Mouse (Mus musculus) thymus, adult 2 months (tissue): ENCODE measurements around the gene Hdlbp. TPM values are rescaled to one million over a fixed set of nuclear protein-coding genes. Genes with fewer than 3 reads are reported as not detected.
A peak's percentile ranks its signal among the peaks of the same experiment; 100 is the strongest.

Source experiments
- DNase-seq: peaks from one replicate; pipeline ENCODE4 v3.0.0; 2021
- H3K27ac ChIP-seq: fragments of 200-500 bp; 2 replicates; pipeline ENCODE4 v1.5.1; 2012; ENCODE audit warnings: low read length, control low read depth; ENCODE audit not compliant: control insufficient read depth, insufficient read depth
- H3K27me3 ChIP-seq: fragments of 200-500 bp; 2 replicates; pipeline ENCODE4 v1.6.1; 2012; ENCODE audit warnings: mild to moderate bottlenecking, low read length, moderate library complexity, mixed read lengths; ENCODE audit not compliant: control insufficient read depth, insufficient read depth
- H3K36me3 ChIP-seq: fragments of 200-500 bp; 2 replicates; pipeline ENCODE4 v1.6.1; 2012; ENCODE audit warnings: mild to moderate bottlenecking, low read length, moderate library complexity; ENCODE audit not compliant: control insufficient read depth, insufficient read depth
- H3K4me1 ChIP-seq: fragments of 200-500 bp; replicated peaks from 2 replicates; pipeline ENCODE4 v1.6.1; 2012; ENCODE audit warnings: low read length; ENCODE audit not compliant: control insufficient read depth, insufficient read depth
- H3K4me3 ChIP-seq: fragments of 200-500 bp; 2 replicates; pipeline ENCODE4 v1.5.1; 2012; ENCODE audit warnings: mild to moderate bottlenecking, low read length, control low read depth, moderate library complexity; ENCODE audit not compliant: control insufficient read depth, insufficient read depth
- CTCF ChIP-seq: fragments of 200-500 bp; IDR thresholded peaks from 2 replicates; pipeline ENCODE4 v1.5.1; 2012; ENCODE audit warnings: mild to moderate bottlenecking, control low read depth, low read length, moderate library complexity, borderline replicate concordance; ENCODE audit not compliant: control insufficient read depth, poor library complexity, insufficient read depth; ENCODE audit errors: extremely low read depth
- POLR2A ChIP-seq: fragments of 200-500 bp; IDR thresholded peaks from 2 replicates; pipeline ENCODE4 v1.6.1; 2012; ENCODE audit warnings: mild to moderate bottlenecking, low read length, control low read depth, moderate library complexity; ENCODE audit not compliant: control insufficient read depth, poor library complexity, insufficient read depth; ENCODE audit errors: extremely low read depth
- WGBS: fragments of 180-500 bp; shearing (Covaris S2); methylation state at CpG from one replicate; pipeline ENCODE4 v1.1.7; 2018; 5-methylcytosine and 5-hydroxymethylcytosine counted together
- polyA plus RNA-seq: library from polyadenylated mRNA; depleted of rRNA; stranded (reverse); fragments of >200 nt; gene quantifications from 2 replicates; pipeline ENCODE4 v1.2.3, GENCODE M21; 2012; rRNA removed

Hdlbp gene
- polyA plus RNA-seq, 1 experiment, result 53.4 TPM

GRCm38 (mm10) chr1:93388906-93389305, 89.7 kb downstream of the Hdlbp start:
- H3K4me3 ChIP-seq, result no peak overlapping the region
- 89% methylated on average over 2 of the region's 2 CpGs for WGBS
- no peak for TF ChIP-seq CTCF
- no peak for TF ChIP-seq POLR2A
- H3K36me3 ChIP-seq, result no peaks in the 10 kb centered on the region
- no peak overlapping the region for H3K27ac ChIP-seq
- H3K4me1 ChIP-seq, result no peaks in the 10 kb centered on the region
- no peaks in the 10 kb centered on the region; the same call in 1 of the 2 replicates for H3K27me3 ChIP-seq
- DNase-seq, result no peak

GRCm38 (mm10) chr1:93387198-93387597, 91.4 kb downstream of the Hdlbp start:
- no peaks in the 10 kb centered on the region for H3K4me1 ChIP-seq
- WGBS, result 77% methylated on average over 2 of the region's 2 CpGs
- no peak for DNase-seq
- no peak for TF ChIP-seq CTCF
- H3K36me3 ChIP-seq, result no peaks in the 10 kb centered on the region
- H3K27me3 ChIP-seq, result no peaks in the 10 kb centered on the region; the same call in 1 of the 2 replicates
- no peak overlapping the region for H3K27ac ChIP-seq
- no peak overlapping the region for H3K4me3 ChIP-seq

- H3K27me3 ChIP-seq, result no peaks in the 10 kb centered on the region
- peak; percentile 7 for DNase-seq
- no peaks in the 10 kb centered on the region for H3K4me1 ChIP-seq
- no peak overlapping the region for H3K27ac ChIP-seq
- 86% methylated on average over 5 of the region's 5 CpGs for WGBS
- no peak overlapping the region for H3K4me3 ChIP-seq
- TF ChIP-seq POLR2A, result no peak
- no peak for TF ChIP-seq CTCF
- H3K36me3 ChIP-seq, result no peaks in the 10 kb centered on the region
Observed at GRCm38 (mm10) chr1:93379117-93379516, 99.5 kb downstream of the Hdlbp start.

- TF ChIP-seq CTCF, result no peak
- TF ChIP-seq POLR2A, result no peak
- Histone ChIP-seq H3K4me3 (no peak overlapping the region), H3K27ac (no peak overlapping the region), H3K27me3 (no peaks in the 10 kb centered on the region), H3K36me3 (no peaks in the 10 kb centered on the region), H3K4me1 (no peaks in the 10 kb centered on the region)
- WGBS, result 60% methylated on average over 5 of the region's 5 CpGs
- no peak for DNase-seq
Observed at GRCm38 (mm10) chr1:93377307-93377706, 101.3 kb downstream of the Hdlbp start.

- TF ChIP-seq CTCF (no peak), POLR2A (no peak)
- Histone ChIP-seq H3K27me3 (no peaks in the 10 kb centered on the region), H3K36me3 (no peaks in the 10 kb centered on the region), H3K4me3 (no peak within 1 kb of the TSS), H3K4me1 (no peaks in the 10 kb centered on the region), H3K27ac (no peak within 1 kb of the TSS)
- 87% methylated on average over 4 of the region's 4 CpGs for WGBS
- DNase-seq, result no peak
Observed at GRCm38 (mm10) chr1:93373665-93374064, 105.0 kb downstream of the Hdlbp start, which contains the start of gene Ano7. Ano7 (plus strand) TSS chr1:93373930.

GRCm38 (mm10) chr1:93365641-93366040, 113.0 kb downstream of the Hdlbp start:
- Histone ChIP-seq H3K4me1 (no peaks in the 10 kb centered on the region), H3K27ac (no peak overlapping the region), H3K4me3 (no peak overlapping the region), H3K27me3 (no peaks in the 10 kb centered on the region), H3K36me3 (peaks cover 40% of the 10 kb centered on the region)
- no peak for DNase-seq
- TF ChIP-seq POLR2A (no peak), CTCF (no peak)
- 81% methylated on average over 6 of the region's 6 CpGs for WGBS

GRCm38 (mm10) chr1:93362661-93363060, 116.0 kb downstream of the Hdlbp start:
- H3K27ac ChIP-seq, result no peak overlapping the region
- H3K36me3 ChIP-seq, result peaks cover 52% of the 10 kb centered on the region
- H3K27me3 ChIP-seq, result no peaks in the 10 kb centered on the region
- DNase-seq, result no peak
- H3K4me3 ChIP-seq, result no peak overlapping the region
- no peaks in the 10 kb centered on the region for H3K4me1 ChIP-seq
- 94% methylated on average over 4 of the region's 4 CpGs for WGBS
- no peak for TF ChIP-seq POLR2A
- TF ChIP-seq CTCF, result no peak

Other genes starting within 250 kb of the Hdlbp start
- gene Sned1, start 243.0 kb downstream of the Hdlbp start, polyA plus RNA-seq, result 3.1 and 3.8 TPM in 2 replicates
- 11.1 and 11.6 TPM in 2 replicates for gene Mterf4, start 172.9 kb downstream of the Hdlbp start, polyA plus RNA-seq
- gene Ppp1r7, start 136.0 kb downstream of the Hdlbp start, polyA plus RNA-seq, result 6.0 and 6.4 TPM in 2 replicates
- 9.4 and 12.8 TPM in 2 replicates for gene Pask, start 135.3 kb downstream of the Hdlbp start, polyA plus RNA-seq
- 1.1 and 2.0 TPM in 2 replicates for gene Ano7, start 104.9 kb downstream of the Hdlbp start, polyA plus RNA-seq
- 1.7 and 2.1 TPM in 2 replicates for gene Farp2, start 33.3 kb upstream of the Hdlbp start, polyA plus RNA-seq
- gene Stk25, start 179.8 kb upstream of the Hdlbp start, polyA plus RNA-seq, result 127 and 164 TPM in 2 replicates
- 19.9 and 30.7 TPM in 2 replicates for gene Bok, start 206.8 kb upstream of the Hdlbp start, polyA plus RNA-seq